Mouse (Mus musculus) thymus, adult 2 months (tissue): Measurements from ENCODE around the gene Nfe2.

ENCODE experiments used
- CTCF ChIP-seq: fragments of 200-500 bp; IDR thresholded peaks from 2 replicates; pipeline ENCODE4 v1.5.1; 2012; ENCODE audit warnings: mild to moderate bottlenecking, control low read depth, low read length, moderate library complexity, borderline replicate concordance; ENCODE audit not compliant: control insufficient read depth, poor library complexity, insufficient read depth; ENCODE audit errors: extremely low read depth
- POLR2A ChIP-seq: fragments of 200-500 bp; IDR thresholded peaks from 2 replicates; pipeline ENCODE4 v1.6.1; 2012; ENCODE audit warnings: mild to moderate bottlenecking, low read length, control low read depth, moderate library complexity; ENCODE audit not compliant: control insufficient read depth, poor library complexity, insufficient read depth; ENCODE audit errors: extremely low read depth

GRCm38 (mm10) chr15:103259989-103260388 is 1.8 kb upstream of the Nfe2 start:
- TF ChIP-seq CTCF (no peak), POLR2A (no peak)
